Mouse (Mus musculus) liver, embryonic 14.5 days (tissue): ENCODE measurements around the gene Dnajc6. TPM values are rescaled to one million over a fixed set of nuclear protein-coding genes. Genes with fewer than 3 reads are reported as not detected.

Experiments
- ATAC-seq: fragments of 200-750 bp; cut with Nextera tagmentation; 2 replicates; pipeline ENCODE4 v1.8.0; 2017; ENCODE audit warnings: moderate number of reproducible peaks, mild to moderate bottlenecking, moderate library complexity; ENCODE audit not compliant: insufficient read depth
- DNase-seq, 3 experiments: peaks; one replicate each; pipeline ENCODE4 v3.0.0-alpha.2; 2012 to 2013; ENCODE audit warnings: low read depth in 3 of 3, low spot score in 3 of 3
- H3K27ac ChIP-seq: fragments of 300-500 bp; sonication (generic); 2 replicates; pipeline ENCODE4 v1.5.1; 2014; ENCODE audit warnings: moderate library complexity, mild to moderate bottlenecking, control low read depth, inconsistent platforms
- H3K27me3 ChIP-seq: fragments of 300-500 bp; sonication (generic); 2 replicates; pipeline ENCODE4 v1.6.1; 2014; ENCODE audit warnings: mild to moderate bottlenecking, low read length, moderate library complexity; ENCODE audit not compliant: control insufficient read depth, insufficient read depth
- H3K36me3 ChIP-seq: fragments of 300-500 bp; sonication (generic); replicated peaks from 2 replicates; pipeline ENCODE4 v1.6.1; 2014; ENCODE audit warnings: low read depth; ENCODE audit not compliant: control insufficient read depth, insufficient read depth
- H3K4me1 ChIP-seq, 2 experiments: fragments of 200-500 bp in 1 of 2; fragments of 300-500 bp in 1 of 2; sonication (generic) in 1 of 2; replicated peaks; 2 replicates each; pipeline ENCODE4 v1.6.1; 2012 to 2014; ENCODE audit warnings: antibody characterized with exemption in 1 of 2, inconsistent platforms in 1 of 2, low read length in 1 of 2; ENCODE audit not compliant: control insufficient read depth in 2 of 2, insufficient read depth in 2 of 2
- H3K4me2 ChIP-seq: fragments of 300-500 bp; sonication (generic); 2 replicates; pipeline ENCODE4 v1.6.1; 2014; ENCODE audit warnings: low read depth, mild to moderate bottlenecking, control low read depth, moderate library complexity
- H3K4me3 ChIP-seq, 2 experiments: fragments of 200-500 bp in 1 of 2; fragments of 300-500 bp in 1 of 2; sonication (generic) in 1 of 2; 2 replicates each; pipeline ENCODE4 v1.5.1; 2012 to 2014; ENCODE audit warnings: low read depth in 2 of 2, low read length in 2 of 2, mild to moderate bottlenecking in 2 of 2, control low read depth in 1 of 2, inconsistent platforms in 1 of 2, moderate library complexity in 1 of 2; ENCODE audit not compliant: insufficient read depth in 1 of 2
- H3K9ac ChIP-seq: fragments of 300-500 bp; sonication (generic); replicated peaks from 2 replicates; pipeline ENCODE4 v1.6.1; 2014; ENCODE audit warnings: mild to moderate bottlenecking, control low read depth, moderate library complexity
- H3K9me3 ChIP-seq: fragments of 300-500 bp; sonication (generic); 2 replicates; pipeline ENCODE4 v1.6.1; 2016; ENCODE audit warnings: low read length, mixed read lengths; ENCODE audit not compliant: control insufficient read depth
- CTCF ChIP-seq: IDR thresholded peaks from 2 replicates; pipeline ENCODE4 v1.5.1; 2016; ENCODE audit warnings: antibody characterized with exemption, low read depth, control low read depth
- EP300 ChIP-seq: IDR thresholded peaks from 2 replicates; pipeline ENCODE4 v1.6.1; 2016; ENCODE audit warnings: antibody characterized with exemption, low read depth
- WGBS: fragments of 180-500 bp; shearing (Covaris S2); extraction: QIAGEN DNeasy Blood & Tissue Kit; methylation state at CpG from one replicate; pipeline ENCODE4 v1.1.7; 2014; ENCODE audit not compliant: insufficient replicate concordance; 5-methylcytosine and 5-hydroxymethylcytosine counted together
- polyA plus RNA-seq, 2 experiments: library from polyadenylated mRNA; depleted of rRNA in 1 of 2; stranded (reverse) in 1 of 2; unstranded in 1 of 2; fragments of >200 nt; fragmentation: Nextera tagmentation in 1 of 2; extraction: Ambion mirVana in 1 of 2; gene quantifications; 2 replicates each; pipeline versions ENCODE4 v1.2.1 to v1.2.3; 2012 to 2014

Dnajc6 gene
- polyA plus RNA-seq, 2 experiments: 0.08 to 0.16 TPM

GRCm38 (mm10) chr4:101564746-101565417, 68.4 kb downstream of the Dnajc6 start:
- H3K9me3 ChIP-seq: no peaks in the 10 kb centered on the region
- DNase-seq (no peak), ATAC-seq (no peak)
- TF ChIP-seq CTCF (no peak), EP300 (no peak)
- H3K36me3 ChIP-seq: no peaks in the 10 kb centered on the region
- H3K27ac ChIP-seq: no peak overlapping the region
- 61% methylated on average over 4 of the region's 4 CpGs for WGBS
- no peak overlapping the region for H3K4me2 ChIP-seq
- H3K4me1 ChIP-seq: no peaks in the 10 kb centered on the region
- H3K27me3 ChIP-seq: no peaks in the 10 kb centered on the region
- H3K4me3 ChIP-seq: no peak overlapping the region
- no peak overlapping the region for H3K9ac ChIP-seq

DNA sequence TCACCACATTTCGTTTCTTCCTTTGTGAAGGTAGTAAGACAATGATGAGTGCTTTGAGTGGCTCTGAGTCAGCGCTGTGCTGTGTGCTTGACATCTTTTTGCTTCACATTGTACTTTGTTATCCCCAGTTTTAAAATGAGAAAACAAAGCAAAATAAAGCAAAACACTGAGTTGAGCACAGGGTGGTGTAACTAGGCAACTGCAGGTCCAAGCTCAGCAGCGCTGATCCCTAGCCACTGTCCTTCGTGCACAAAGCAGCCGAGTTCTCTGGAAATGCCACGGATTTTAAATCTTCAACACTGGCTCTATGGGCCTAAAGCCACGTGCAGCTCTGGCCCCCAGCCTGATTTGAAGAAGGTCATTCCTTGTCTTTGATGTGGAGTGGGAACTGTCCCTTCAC, 72.6 kb downstream of the Dnajc6 start:
- no peak overlapping the region for H3K4me3 ChIP-seq
- TF ChIP-seq EP300: no peak
- no peak for TF ChIP-seq CTCF
- no peaks in the 10 kb centered on the region for H3K27me3 ChIP-seq
- 61% methylated on average over 7 of the region's 7 CpGs for WGBS
- H3K9ac ChIP-seq: no peak overlapping the region
- no peaks in the 10 kb centered on the region for H3K4me1 ChIP-seq
- no peak overlapping the region for H3K27ac ChIP-seq
- ATAC-seq (no peak), DNase-seq (no peak)
- no peaks in the 10 kb centered on the region for H3K9me3 ChIP-seq
- H3K36me3 ChIP-seq: no peaks in the 10 kb centered on the region
- H3K4me2 ChIP-seq: no peak overlapping the region

DNA sequence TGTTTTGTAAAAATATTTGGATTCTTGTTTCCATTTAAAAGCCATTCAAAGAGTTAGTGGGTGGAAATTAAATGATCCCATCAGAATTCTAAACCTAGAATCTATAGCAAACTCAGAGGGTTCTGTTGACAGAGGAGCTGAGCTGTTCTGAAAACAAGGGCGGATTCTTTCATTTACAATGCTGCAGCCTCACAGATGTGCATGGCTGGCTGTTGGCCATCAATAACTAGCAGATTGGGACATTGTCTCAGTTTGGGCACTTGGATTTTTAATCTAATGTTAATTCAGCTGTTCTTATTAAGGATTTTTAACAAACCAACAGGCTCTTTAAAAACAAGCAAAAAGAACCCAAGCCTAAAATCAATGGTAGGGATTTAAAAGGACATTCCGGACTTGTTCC, 75.7 kb downstream of the Dnajc6 start:
- TF ChIP-seq EP300 (no peak), CTCF (no peak)
- Histone ChIP-seq H3K27me3 (no peaks in the 10 kb centered on the region), H3K4me1 (no peaks in the 10 kb centered on the region), H3K4me3 (no peak overlapping the region), H3K27ac (no peak overlapping the region), H3K36me3 (no peaks in the 10 kb centered on the region), H3K9me3 (no peaks in the 10 kb centered on the region), H3K9ac (no peak overlapping the region), H3K4me2 (no peak overlapping the region)
- no peak for DNase-seq
- ATAC-seq: no peak
- 57% methylated on average over 2 of the region's 2 CpGs for WGBS

DNA sequence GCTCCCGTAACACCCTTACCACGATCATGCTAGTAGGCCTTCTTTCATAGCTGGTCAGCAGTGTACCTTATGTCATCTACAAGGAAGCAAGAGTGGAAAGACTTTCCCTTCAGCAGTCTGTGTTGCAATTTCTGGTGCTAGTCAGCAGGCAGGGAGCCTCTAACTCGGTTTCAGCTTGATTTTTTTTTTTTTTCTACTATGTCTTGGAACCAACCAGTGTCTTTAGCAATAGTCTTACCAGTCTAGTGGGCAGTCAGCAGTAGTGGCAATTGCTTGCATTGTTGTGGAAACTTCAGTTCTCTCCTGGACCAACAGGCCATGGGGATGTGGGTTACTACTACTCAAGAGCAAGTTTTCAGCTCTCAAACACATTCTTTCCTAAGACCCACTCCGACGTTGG, 78.9 kb downstream of the Dnajc6 start:
- Histone ChIP-seq H3K36me3 (no peaks in the 10 kb centered on the region), H3K27ac (no peak overlapping the region), H3K4me1 (no peaks in the 10 kb centered on the region), H3K9me3 (no peaks in the 10 kb centered on the region), H3K27me3 (no peaks in the 10 kb centered on the region), H3K9ac (no peak overlapping the region), H3K4me3 (no peak overlapping the region), H3K4me2 (no peak overlapping the region)
- ATAC-seq (no peak), DNase-seq (no peak)
- TF ChIP-seq CTCF: no peak
- no peak for TF ChIP-seq EP300
- WGBS: 71% methylated on average over 5 of the region's 5 CpGs

GRCm38 (mm10) chr4:101578720-101579119, 82.3 kb downstream of the Dnajc6 start:
- Histone ChIP-seq H3K36me3 (no peaks in the 10 kb centered on the region), H3K9ac (no peak overlapping the region), H3K27ac (no peak overlapping the region), H3K4me3 (no peak overlapping the region), H3K9me3 (no peaks in the 10 kb centered on the region), H3K4me2 (no peak overlapping the region), H3K4me1 (no peaks in the 10 kb centered on the region), H3K27me3 (no peaks in the 10 kb centered on the region)
- DNase-seq (no peak), ATAC-seq (no peak)
- WGBS: 63% methylated on average over 7 of the region's 7 CpGs
- TF ChIP-seq CTCF: no peak
- TF ChIP-seq EP300: no peak
